In the genomic region with DNA sequence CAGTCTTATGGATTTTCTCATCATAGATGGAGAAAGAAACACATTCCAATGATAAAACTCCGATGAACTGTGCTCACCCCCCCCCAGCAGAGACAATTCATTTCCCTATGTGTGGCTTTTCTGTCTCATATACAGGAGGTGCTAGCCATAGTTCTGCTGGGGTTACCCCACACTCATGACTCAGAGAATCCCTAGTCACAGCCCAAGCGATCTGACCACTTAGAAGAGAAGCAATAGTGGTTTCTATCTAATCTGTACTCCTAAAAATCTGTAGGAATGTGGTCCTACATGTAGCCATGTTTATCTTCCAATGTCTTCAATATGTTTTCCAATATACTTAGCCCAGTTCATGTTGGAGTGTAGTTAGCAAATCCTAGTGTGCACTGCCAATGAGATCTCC, we compare ENCODE assay signal across 17 mouse cellular contexts.
"Had no signal": no experiment of that assay in that cellular context is flagged by ENCODE, and none has a peak within 500 bp of the region (broad histone marks: within the 10 kb centered on the region; RNA-seq: fewer than 3 reads in every experiment).

No protein-coding gene starts in this region.

- H3K27ac ChIP-seq: neural tube, embryonic 12.5 days; neural tube, embryonic 13.5 days; neural tube, embryonic 15.5 days; stomach, embryonic 15.5 days; stomach, postnatal 0 days had no signal

- H3K36me3 ChIP-seq: neural tube, embryonic 12.5 days; neural tube, embryonic 13.5 days; neural tube, embryonic 15.5 days; stomach, embryonic 15.5 days had no signal

- H3K9ac ChIP-seq: neural tube, embryonic 12.5 days; neural tube, embryonic 13.5 days; neural tube, embryonic 15.5 days; stomach, embryonic 15.5 days had no signal

- H3K4me1 ChIP-seq: neural tube, embryonic 12.5 days; neural tube, embryonic 13.5 days; neural tube, embryonic 15.5 days; stomach, embryonic 15.5 days had no signal

- H3K27me3 ChIP-seq: neural tube, embryonic 12.5 days; neural tube, embryonic 13.5 days; neural tube, embryonic 15.5 days; stomach, embryonic 15.5 days had no signal

- H3K9me3 ChIP-seq: neural tube, embryonic 12.5 days; neural tube, embryonic 13.5 days; neural tube, embryonic 15.5 days; stomach, embryonic 15.5 days had no signal

- H3K4me2 ChIP-seq: neural tube, embryonic 12.5 days; neural tube, embryonic 13.5 days; neural tube, embryonic 15.5 days; stomach, embryonic 15.5 days had no signal

- DNase-seq: retina, postnatal 1 day; right cerebral cortex, adult 18-20 months; right cerebral cortex, postnatal 14 days; right cerebral cortex, postnatal 25 days; right cerebral cortex, postnatal 4 days; spleen, adult 18-20 months; thymus, adult 18-20 months; thymus, adult 2 months; thymus, postnatal 14 days; thymus, postnatal 25 days; thymus, postnatal 36 days; thymus, postnatal 4 days had no signal

- H3K4me3 ChIP-seq: neural tube, embryonic 12.5 days; neural tube, embryonic 13.5 days; neural tube, embryonic 15.5 days; stomach, embryonic 15.5 days had no signal
